Mouse (Mus musculus) CD4-positive, CD25-positive, alpha-beta regulatory T cell, adult 2 months (primary cell): Measurements from ENCODE around the gene Nfic.

Source experiments
- DNase-seq: peaks from one replicate; pipeline ENCODE4 v3.0.0-alpha.2; 2012; ENCODE audit warnings: low read depth, low spot score

Gene Nfic

GRCm38 (mm10) chr10:81358209-81358608 lies 97.2 kb downstream of the Nfic start:
- no peak for DNase-seq

DNA sequence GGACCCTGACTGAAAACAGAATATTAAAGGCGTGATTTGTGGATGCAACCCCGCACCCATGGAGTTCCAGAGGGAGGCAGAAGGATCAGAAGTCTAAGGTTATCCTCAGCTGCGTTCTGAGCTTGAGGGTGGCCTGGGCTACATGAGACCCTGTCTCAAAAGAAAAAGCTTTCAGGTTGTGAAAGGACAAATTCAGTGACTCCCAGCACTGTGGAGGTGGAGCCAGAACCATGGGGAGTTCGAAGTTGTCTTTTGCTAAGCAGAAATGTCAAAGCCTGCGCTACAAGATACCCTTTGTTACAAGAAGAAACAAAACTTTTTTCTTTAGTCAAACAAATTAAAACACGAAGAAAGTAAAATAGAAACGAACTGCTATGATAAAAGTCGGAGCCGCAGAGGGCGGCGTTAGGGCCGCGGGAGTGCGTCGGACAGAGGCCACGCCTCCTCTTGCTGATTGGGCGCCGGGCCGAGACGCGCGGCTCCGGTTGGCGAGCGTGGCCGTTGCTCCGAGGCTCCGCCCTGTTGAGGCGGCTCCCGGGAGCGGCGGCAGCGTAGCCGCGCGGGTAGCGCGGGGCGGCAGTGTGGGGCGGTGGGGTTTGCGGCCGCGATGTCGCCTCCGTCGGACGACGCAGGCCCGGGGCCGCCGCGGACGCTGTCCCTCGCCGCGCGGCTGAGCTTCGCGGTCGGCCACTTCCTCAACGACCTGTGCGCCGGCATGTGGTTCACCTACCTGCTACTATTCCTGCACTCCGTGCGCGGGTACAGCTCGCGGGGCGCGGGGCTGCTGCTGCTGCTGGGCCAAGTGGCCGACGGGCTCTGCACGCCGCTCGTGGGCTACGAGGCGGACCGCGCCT lies 98.2 kb downstream of the Nfic start, which contains the start of gene Mfsd12:
TSS of gene Mfsd12 (plus strand) at position 501 of the 854 bp plus-strand sequence.
- DNase-seq = peak; percentile 95

DNA sequence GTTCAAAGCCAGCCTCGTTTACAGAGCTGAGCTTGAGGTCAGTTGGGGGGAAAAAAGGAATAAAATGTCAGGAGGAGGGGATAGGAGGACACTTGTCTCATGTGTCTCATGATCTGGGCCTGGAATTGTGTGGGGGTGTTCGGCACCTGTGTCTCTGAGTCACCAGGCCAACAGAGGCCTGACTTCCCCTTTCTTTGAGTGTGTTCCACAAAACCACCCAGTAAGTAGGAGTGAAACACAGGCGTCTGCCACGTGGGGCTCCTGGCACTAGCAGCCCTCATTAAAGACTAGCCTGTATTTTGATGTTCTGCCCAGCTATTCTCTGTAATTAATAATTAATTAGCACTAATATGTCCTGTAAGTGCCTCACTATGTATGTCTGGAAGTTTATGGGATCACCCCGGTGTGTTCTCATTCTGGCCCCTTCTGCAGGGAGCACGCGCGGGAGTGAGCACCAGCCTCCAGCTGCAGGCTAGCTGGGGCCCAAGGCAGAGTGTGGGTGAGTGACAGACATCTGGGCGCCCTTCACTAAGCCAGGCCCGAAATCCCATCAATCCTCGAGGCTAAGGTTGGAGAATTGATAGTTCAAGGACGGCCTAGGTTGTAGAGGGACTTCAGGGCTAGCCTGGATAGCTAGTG lies 99.0 kb downstream of the Nfic start:
- no peak for DNase-seq

- no peak for DNase-seq
Measured at GRCm38 (mm10) chr10:81355533-81355932, 99.9 kb downstream of the Nfic start.

DNA sequence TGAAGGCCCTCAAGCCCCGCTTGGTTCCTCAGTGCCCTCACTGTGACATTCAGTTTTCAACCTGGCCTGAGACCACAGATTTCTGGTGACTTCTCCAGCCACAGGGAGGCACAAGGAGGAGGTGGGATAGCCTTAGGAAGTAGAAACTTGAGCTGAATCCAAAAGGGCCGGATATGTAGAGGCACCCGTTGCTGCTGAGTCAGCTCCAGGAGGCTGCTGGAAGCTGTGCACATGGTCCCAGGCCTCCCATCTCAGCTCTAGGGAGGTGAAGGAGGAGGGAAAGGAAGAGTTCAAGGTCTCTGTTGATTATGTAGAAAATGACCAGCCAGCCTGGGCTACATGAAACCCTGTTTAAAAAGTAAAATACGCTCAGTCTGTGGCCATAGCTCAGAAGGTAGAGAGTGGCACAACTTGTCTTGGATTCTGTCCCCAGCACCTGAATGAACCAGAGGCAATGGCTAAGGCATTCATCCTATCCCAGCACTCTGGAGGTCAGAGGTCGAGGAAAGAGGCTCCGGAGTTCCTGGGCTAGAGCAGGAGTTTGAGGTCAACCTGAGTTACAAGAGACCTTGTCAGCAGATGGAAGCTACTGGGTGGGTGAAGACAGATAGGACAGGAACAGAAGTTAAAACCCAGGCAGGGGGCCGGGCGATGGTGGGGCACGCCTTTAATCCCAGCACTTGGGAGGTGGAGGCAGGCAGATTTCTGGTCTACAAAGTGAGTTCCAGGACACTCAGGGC lies 100.5 kb downstream of the Nfic start:
- DNase-seq = no peak

GRCm38 (mm10) chr10:81351678-81352291 lies 103.7 kb downstream of the Nfic start:
- peak; percentile 83 for DNase-seq

DNA sequence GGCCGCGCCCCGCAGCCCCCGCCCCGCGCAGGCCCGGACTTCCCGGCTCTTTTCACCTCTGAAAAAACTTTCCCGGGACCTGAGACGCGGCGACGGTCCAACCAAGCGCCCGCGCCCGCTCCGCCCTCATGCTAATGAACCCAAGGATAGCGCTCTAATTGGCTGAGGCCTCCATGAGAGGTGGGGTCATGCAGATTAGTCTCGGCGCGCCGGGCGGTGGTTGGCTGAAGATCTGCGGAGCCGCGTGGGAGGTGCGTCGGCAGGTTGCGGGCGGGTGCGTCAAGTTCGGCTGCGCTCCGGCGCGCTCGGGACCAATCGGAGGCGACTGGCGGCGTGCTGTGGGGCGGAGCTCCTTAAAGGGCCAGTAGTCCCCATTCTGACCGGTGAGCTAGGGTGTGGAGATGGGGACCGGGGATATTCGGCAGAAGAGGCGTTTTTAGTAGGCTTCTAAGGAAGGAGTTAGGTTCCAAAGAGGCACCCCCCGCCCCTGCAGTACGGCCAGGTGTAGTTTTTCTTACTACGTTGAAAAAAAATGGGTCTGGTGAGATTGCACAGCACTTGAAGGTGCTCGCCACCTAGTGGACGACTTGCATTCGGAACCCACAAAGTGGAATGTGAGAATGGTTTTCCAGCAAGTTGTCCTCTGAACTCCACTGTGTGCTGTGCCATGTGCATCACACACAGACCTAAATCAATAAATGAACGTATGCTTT lies 104.9 kb downstream of the Nfic start, which contains the start of gene Hmg20b:
TSS of gene Hmg20b (minus strand) at position 130 of the 713 bp plus-strand sequence.
- DNase-seq = peak; percentile 100

DNA sequence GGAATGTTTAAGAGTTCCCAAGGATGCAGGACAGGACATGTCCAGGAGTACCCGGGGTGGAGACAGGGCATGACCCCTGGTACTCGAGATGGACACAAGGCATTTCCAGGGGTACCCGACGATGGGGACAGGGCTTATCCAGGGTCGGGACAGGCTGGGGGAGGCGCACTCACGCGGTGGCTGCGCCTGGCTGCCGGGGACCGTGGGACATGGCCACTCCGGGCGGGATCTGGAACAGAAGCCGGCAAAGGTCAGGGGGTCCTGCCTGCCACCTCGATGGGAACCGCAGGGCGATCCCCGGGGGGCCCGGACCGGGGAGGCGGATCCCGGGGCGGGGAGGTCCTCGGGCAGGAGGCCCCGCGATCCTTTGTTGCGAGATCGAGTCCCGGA lies 105.5 kb downstream of the Nfic start:
- no peak for DNase-seq

GRCm38 (mm10) chr10:81349146-81349545 lies 106.3 kb downstream of the Nfic start:
- DNase-seq = peak; percentile 53

DNA sequence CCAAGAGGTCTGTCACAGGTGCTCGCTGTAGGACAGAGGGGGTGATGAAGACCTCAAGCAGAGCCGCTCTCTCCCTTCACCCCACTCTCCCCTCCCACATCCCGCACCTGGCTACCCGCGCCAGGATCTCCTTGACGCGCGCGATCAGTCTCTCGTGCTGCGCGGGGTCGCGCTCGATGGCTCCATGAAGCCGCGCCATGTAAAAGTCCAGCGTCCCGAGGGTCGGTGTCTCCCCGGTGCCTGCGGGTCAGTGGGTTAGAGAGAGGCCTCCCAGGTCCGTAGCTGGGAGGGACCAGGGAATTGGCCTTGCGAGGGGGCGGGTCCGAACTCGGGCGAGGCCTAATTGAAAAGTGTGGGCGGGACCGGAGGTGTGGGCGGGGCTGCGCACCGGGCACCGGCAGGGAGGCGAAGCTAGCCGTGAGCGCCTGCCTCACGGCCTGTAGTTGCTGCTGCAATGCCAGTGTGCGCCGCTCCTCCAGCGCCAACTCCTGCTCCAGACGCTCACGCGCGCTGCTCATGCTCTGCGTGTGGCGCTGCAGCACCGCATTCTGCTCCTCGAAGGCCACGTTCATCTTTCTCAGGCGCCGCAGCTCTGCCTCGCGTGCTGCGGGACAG lies 108.9 kb downstream of the Nfic start:
- peak; percentile 56 for DNase-seq
